Mouse (Mus musculus) embryo, embryonic 10.5 days (tissue): ENCODE data around the gene Fbxo3.
"Not testable (repeated sequence)": the region's sequence is repeated elsewhere in the genome, so short reads cannot be mapped to it uniquely, and the experiment has no call there.

ENCODE experiments used
- DNase-seq: peaks from one replicate; pipeline ENCODE4 v3.0.0-alpha.2; 2015; ENCODE audit warnings: low spot score

Gene Fbxo3

DNA sequence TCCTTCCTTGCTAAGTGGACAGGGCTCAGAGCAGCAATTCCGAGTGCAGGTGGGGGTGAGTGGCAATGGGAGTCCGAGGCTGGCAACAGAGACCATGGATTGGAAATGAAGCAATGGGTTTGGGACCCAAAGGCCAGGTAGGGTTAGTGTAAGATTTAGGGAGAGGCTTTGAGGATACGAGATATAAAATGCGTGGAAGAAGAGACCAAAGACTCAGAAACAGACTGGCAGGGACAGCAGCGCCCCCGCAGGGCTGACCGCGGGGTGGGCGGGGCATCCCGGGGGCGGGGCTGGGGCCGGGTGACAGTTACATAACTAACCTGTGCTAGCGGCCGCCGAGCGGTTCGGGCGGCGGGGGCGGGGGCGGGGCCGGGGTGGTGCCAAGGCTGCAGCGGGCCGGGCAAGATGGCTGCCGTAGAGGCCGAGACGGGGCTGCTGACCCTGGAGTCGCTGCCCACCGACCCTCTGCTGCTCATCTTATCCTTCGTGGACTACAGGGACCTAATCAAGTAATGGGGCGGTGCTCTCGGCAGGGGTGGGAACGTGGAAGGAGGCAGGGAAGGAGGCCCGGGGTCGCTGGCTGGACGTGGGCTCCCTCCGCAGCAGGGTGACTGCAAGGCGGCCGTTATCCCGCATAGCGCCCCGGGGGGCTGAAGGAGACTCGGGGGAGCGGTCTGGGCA lies at the start of gene Fbxo3:
Gene Fbxo3, plus strand, starts transcription at position 264 of the 681 bp plus-strand sequence.
- DNase-seq = peak; percentile 83

DNA sequence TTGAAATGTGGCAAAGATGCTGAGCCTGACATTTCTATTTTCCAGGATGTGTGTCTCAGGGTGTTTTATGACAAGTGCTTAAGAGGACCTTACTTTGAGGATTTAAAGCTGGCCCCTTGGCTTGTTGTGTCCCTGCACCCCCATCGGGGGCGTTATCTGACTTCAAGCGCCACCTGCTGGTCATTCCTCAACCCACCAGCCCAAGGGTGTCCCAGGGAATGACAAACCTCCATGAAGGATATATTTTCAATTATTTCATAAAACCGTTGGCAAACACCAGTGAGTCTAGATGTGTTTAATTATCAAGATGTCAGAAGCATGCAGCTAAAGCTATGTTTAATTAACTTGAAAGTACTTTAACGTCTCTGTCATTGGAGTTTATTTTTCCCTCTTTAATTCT lies 45.3 kb upstream of the Fbxo3 start:
- DNase-seq = peak; percentile 90

DNA sequence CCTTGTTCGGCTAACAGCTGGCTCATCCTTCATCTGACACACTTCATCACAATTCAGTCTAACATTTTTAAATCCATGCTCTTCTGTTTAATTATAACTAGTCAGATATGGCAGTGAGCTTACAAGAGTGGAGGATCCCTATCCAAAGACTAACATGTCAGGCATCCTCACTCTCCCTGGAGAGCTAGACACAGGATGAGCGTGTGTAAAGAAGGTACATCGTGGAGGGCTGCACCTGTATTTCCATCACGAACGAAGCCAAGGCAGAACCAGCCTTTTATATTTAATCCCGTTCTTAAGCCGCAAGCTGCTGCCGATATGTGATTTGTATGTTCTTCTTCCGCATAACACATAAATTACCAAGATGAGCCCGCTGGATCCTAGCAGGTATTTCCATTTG lies 44.4 kb upstream of the Fbxo3 start:
- DNase-seq = no peak

DNA sequence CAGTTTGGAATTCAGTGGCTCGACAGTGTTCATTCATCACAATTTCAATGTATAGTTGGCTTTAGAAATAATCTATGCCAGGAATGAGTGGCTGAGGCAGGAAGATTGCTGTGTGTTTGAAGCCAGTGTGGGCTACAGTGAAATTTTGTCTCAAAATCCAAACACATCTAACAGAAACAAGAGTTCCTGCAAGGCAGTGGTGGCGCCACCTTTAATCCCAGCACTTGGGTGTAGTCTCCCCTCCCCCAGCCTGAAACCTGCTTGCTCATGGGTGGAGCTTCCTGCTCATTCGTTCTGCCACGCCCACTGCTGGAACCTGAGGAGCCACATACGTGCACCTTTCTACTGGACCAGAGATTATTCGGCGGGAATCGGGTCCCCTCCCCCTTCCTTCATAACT lies 39.9 kb upstream of the Fbxo3 start:
- DNase-seq = not testable (repeated sequence)

DNA sequence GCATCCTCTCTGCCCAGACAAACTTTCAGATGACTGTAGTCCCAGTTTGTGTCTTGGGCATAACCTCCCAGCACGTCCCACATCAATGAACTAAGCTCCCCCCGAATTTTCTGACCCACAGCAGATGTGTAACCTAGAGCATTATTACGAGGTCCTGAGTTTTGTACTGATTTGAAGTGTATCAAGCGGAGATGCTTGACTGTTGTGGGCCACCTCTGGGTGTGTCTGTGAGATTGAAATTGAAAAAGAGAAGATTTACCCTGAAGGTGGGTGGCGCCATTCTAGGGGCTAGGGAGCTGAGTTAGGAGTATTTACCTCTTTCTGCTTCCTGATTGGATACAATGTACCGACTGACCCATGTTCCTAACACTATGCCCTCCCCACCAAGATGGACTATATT lies 37.8 kb upstream of the Fbxo3 start:
- no peak for DNase-seq

DNA sequence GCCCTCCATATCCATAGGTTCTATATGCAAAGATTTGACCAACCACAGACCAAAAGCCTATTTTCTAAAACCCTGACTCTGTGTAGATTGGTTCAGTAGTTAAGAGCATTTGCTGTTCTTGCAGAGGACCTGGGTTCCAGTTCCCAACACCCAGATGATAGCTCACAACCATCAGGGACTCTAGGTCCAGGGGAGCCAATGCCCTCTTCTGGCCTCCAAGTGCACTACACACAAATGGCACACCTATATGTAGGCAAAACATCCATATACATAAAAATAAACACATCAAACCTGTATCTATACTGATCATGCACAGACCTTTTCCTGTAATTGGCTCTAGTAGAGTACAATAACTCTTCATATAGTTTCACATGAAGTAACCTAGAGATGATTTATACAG lies 36.2 kb upstream of the Fbxo3 start:
- DNase-seq = no peak

- no peak for DNase-seq
Observed at GRCm38 (mm10) chr2:103992162-103992561, 35.4 kb upstream of the Fbxo3 start.

GRCm38 (mm10) chr2:103992618-103993332 lies 34.7 kb upstream of the Fbxo3 start:
- no peak for DNase-seq

DNA sequence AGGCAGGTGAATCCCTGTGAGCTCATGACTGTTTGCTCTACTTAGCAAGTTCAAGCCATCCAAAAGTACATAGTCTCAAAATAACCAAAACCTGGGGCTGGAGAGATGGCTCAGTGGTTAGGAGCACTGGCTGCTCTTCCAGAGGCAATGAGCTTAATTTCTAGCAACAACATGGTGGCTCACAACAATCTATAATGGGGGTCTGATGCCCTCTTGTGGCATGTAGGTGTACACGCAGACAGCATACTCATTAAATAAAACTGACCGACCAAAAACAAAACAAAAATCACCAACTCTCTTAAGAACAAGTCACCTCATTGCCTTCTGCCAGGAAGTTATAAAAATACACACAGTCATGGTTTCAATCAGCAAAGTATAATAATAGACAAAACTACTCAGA lies 26.4 kb upstream of the Fbxo3 start:
- peak; percentile 57 for DNase-seq

DNA sequence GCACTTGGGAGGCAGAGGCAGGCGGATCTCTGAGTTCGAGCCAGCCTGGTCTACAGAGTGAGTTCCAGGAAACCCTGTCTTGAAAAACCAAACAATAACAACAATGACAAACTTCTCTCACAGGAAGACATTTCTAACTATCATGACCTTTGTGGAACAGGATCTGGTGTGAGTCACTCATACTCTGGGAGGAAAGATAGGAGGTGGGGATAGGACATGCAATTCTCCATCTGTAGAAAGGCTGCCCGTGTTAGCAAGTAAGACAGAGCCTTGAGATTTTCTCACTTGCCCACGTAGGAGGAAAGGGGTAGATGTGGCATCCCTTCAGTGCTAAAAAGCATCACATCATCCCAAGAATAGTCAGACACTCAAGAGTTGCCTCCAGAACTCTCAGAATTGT lies 25.7 kb upstream of the Fbxo3 start:
- DNase-seq = no peak

GRCm38 (mm10) chr2:104002711-104003413 lies 24.7 kb upstream of the Fbxo3 start:
- peak; percentile 77 for DNase-seq

GRCm38 (mm10) chr2:104007793-104008519 lies 19.6 kb upstream of the Fbxo3 start:
- DNase-seq = no peak

DNA sequence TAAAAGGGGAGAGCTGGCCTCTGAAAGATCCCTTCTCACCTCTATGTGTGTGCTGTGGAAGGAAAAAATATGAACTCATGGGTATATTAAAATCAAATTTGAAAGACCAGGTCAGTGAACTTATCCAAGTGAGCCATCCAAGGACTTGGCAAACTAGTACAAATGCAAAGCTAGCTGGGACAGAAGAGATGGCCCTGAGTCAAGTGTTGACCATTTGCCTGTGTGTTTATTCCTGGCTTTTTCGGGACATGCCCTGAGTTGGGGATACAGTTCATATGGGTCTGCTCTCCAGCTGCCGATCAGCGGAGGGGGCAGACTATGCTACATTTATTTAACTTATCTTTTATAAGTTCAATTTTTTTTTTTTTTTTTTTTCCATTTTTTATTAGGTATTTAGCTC lies 18.7 kb upstream of the Fbxo3 start:
- DNase-seq = not testable (repeated sequence)

DNA sequence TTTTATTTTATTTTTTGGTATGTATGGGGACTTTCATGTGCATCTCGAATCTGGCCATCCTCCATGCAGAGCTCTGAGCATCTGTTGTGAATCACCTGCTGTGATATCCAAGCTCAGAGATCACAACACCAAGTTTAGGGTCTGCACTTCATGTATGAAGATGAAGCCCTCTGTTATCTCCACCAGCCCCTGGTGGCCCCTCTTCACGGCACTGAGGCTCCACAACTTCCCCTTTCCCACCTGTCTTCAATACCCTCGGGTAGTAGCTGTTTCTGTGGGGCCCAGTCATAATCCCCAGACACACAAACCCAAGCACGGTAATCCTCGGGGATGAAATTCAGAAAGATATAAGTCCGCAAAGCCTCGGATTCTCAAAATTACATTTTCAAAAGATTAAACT lies 4.4 kb upstream of the Fbxo3 start:
- no peak for DNase-seq

GRCm38 (mm10) chr2:104024656-104025055 lies 2.9 kb upstream of the Fbxo3 start:
- no peak for DNase-seq

- DNase-seq = peak; percentile 39
Observed at GRCm38 (mm10) chr2:104028139-104028723, 710 bp downstream of the Fbxo3 start, which contains the start of gene 4931422A03Rik. Gene 4931422A03Rik (minus strand): TSS chr2:104028361.

GRCm38 (mm10) chr2:104029074-104029473 lies 1.6 kb downstream of the Fbxo3 start:
- DNase-seq = no peak

DNA sequence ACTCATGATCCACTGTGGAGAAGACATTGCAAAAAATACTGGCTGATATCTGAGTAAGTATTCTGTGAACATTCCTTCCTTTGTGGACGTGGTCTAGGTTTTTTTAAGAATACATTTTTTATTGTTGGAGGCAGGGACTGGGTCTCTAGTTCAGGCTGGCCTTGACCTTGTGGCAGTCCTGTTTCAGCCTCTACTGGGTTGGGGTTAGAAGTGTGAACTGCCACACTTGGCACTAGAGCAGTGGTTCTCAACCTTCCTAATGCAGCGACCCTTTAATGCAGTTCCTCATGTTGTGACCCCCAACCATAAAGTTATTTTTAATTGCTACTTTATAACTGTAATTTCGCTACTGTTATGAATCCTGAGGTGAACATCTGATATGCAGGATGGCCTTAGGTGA lies 2.9 kb downstream of the Fbxo3 start:
- DNase-seq = no peak

GRCm38 (mm10) chr2:104032056-104032455 lies 4.5 kb downstream of the Fbxo3 start:
- DNase-seq = no peak

GRCm38 (mm10) chr2:104034832-104035472 lies 7.4 kb downstream of the Fbxo3 start:
- peak; percentile 87 for DNase-seq

GRCm38 (mm10) chr2:104035595-104035994 lies 8.1 kb downstream of the Fbxo3 start:
- DNase-seq = no peak
